Mouse (Mus musculus) central nervous system, embryonic 18 days (tissue): ENCODE measurements around the gene Sohlh2. TPM values are rescaled to one million over a fixed set of nuclear protein-coding genes. Genes with fewer than 3 reads are reported as not detected.

Experiments used
- polyA plus RNA-seq: library from polyadenylated mRNA; depleted of rRNA; stranded (reverse); fragments of >200 nt; gene quantifications from 2 replicates; pipeline ENCODE4 v1.2.3, GENCODE M21; 2012; rRNA removed

Sohlh2 gene
- polyA plus RNA-seq = 0.03 TPM in 1 of 2 replicates, not detected in the other

GRCm38 (mm10) chr3:55181766-55182165 lies at the start of gene Sohlh2:
Gene Sohlh2 (plus strand): TSS chr3:55182028.

GRCm38 (mm10) chr3:55137039-55137438 lies 44.8 kb upstream of the Sohlh2 start, which contains the start of gene Ccdc169:
Gene Ccdc169 (plus strand): TSS chr3:55137339.

GRCm38 (mm10) chr3:55241730-55242421 lies 60.0 kb downstream of the Sohlh2 start, which contains the start of gene Dclk1:
Gene Dclk1 (plus strand): TSS chr3:55242364.

Other genes starting within 250 kb of the Sohlh2 start
- gene Ccna1, start 126.5 kb upstream of the Sohlh2 start, polyA plus RNA-seq = 2.9 and 3.1 TPM in 2 replicates
- 9.6 and 10.4 TPM in 2 replicates for gene Spg20, start 69.9 kb upstream of the Sohlh2 start, polyA plus RNA-seq
- gene Ccdc169, start 44.7 kb upstream of the Sohlh2 start, polyA plus RNA-seq = 0.27 TPM in 2 replicates
- gene Dclk1, start 60.3 kb downstream of the Sohlh2 start, polyA plus RNA-seq = 181 and 188 TPM in 2 replicates